Mouse (Mus musculus): ENCODE data around the gene Thap3. TPM values are rescaled to one million over a fixed set of nuclear protein-coding genes. Genes with fewer than 3 reads are reported as not detected.
"Not testable (repeated sequence)": the region's sequence is repeated elsewhere in the genome, so short reads cannot be mapped to it uniquely, and the experiment has no call there.

Gene Thap3
- total RNA-seq (2021), result 10 to 100 TPM; 13.9 to 14.5 TPM
- long read RNA-seq, experiment 1, transcript Thap3-201 (4 exons, 1,124 nt), result major isoform, 15 of 16 reads
- long read RNA-seq, experiment 1, partial matches to known transcripts, result 0 of 16 reads
- long read RNA-seq, experiment 1, other reads (novel, unspliced or antisense), result 1 of 16 reads
- long read RNA-seq, experiment 2, transcript Thap3-201 (4 exons, 1,124 nt), result major isoform, 10 of 10 reads
- long read RNA-seq, experiment 2, partial matches to known transcripts, result 0 of 10 reads
- long read RNA-seq, experiment 2, other reads (novel, unspliced or antisense), result 0 of 10 reads

DNA sequence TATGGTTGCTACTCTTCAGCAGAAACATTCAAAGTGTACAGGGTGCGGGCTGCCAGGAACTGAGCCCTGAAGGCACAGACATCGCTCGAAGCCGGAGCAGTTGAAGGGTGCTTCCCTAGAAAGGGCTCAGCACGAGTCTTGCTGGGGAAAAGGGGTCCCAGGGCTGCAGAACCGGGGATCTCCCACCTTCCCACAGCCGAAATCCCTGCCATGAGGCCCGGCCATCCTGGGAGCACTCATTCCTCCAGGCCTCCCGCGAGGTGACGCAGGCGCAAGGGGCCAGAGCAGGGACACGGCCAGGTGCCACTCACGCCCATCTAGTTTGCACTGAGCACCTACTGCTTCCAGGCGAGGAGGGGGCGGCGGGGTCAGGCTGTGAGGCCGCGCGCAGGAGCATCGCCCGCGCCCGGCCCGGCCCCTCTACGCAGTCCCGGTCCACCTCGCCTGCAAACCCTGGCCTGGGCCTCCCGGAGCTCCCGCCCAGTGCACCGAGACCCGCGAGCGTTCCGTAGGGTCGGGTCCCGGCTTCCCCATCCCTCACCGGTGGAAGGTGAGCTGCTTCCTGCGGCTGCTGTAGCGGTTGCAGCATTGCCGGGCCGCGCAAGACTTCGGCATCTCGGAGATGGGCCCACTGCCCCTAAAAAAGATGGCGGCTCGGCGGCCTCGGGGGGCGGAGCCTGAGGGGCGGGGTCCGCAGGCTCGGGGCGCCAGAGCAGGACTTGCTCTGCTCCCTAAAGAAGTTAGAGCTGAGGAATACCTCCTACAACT, at the start of gene Thap3:
Thap3 (minus strand) TSS at position 656 of the 768 bp plus-strand sequence.
- intact Hi-C loops (cut with DNase I), result loop anchor here (10.0 kb wide), 1 partner anchor 296 kb away; no protein-coding TSS in a partner anchor
- peak; percentile 87 to 92 for DNase-seq

DNA sequence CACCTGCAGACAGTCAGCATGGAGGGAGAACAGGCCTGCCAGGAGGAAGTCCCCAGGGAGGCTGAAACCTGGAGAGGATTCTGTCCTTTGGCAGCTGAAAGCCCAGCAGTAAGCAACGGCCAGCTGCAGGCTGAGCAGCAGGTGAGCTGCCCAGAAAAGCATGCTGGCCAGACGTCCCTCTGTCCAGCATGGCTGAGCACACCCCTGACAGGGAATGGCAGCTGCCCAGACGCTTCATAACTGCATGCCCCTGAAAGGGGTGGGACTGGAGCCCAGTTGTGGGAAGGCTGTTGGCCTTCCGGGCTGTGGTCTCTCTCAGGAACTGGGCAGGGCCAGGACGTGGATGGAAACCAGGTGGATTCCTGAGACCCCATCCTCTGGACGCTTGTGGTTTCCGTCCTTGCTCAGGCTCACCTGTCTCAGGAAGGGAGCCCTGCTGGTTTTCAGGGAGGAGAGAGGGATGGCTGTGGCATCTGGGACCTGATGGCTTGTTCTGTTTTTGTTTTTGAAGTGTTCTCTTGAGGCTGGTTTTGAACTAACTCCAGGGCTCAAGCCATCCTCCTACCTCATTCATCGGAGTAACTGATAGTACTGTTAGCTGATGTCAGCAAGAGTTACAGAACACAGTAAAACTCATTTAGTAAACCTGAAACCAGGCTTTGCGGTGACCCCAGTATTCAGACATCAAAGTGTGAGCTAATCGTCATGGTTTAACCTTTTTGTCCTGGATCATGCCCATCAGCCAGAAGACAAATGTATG, 49.6 kb upstream of the Thap3 start, which contains the start of gene Tas1r1:
Tas1r1 (minus strand) TSS at position 344 of the 760 bp plus-strand sequence.
- intact Hi-C loops (cut with DNase I), result loop anchor here (2.0 kb wide), 1 partner anchor 58 kb away; no protein-coding TSS in a partner anchor
- DNase-seq, result peak in 1 of 2 experiments; percentile 21

GRCm38 (mm10) chr4:152036464-152036863, 47.7 kb upstream of the Thap3 start:
- DNase-seq; intact Hi-C loops (cut with DNase I): not testable (repeated sequence)

- DNase-seq, result no peak
- intact Hi-C loops (cut with DNase I), result no loop called here
These were observed 44.1 kb upstream of the Thap3 start for GRCm38 (mm10) chr4:152032922-152033321.

DNA sequence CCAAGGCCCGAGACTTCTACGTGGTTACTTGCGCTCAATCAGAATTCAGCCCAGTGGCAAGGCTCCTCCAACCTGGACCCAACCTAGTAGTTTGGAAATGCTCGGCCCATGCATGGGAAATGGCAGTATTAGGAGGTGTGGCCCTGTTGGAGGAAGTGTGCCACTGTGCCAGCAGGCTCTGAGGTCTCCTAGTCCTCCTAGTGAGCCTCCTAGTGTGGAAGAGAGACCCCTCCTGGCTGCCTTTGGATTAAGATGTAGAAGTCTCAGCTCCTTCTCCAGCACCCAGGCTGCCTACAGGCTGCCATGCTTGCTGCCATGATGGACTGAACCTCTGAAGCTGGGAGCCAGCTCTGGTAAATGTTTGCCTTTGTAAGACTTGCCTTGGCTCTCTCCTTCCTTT, 41.2 kb upstream of the Thap3 start:
- intact Hi-C loops (cut with DNase I), result no loop called here
- no peak for DNase-seq

GRCm38 (mm10) chr4:152029087-152029486, 40.3 kb upstream of the Thap3 start:
- intact Hi-C loops (cut with DNase I), result no loop called here
- no peak for DNase-seq

DNA sequence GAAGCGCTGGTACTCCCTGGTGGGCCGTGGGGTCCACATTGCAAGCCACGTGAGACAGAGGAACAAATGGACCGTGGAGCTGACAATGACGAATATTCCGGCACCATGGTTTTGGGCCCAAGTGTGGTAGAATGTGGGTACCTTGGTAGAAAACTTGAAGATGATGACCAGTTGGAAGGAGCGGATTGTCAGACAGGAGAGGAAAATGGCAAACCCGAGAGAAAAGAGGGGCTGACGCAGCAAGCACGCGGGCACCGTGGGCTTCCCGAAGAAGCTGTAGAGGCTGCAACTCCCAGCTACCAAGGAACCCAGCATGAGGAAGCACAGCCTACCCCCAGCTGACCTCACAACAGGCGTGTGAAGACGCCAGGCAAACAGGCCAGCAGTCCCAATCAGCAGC, 39.7 kb upstream of the Thap3 start:
- DNase-seq, result no peak
- intact Hi-C loops (cut with DNase I), result no loop called here

GRCm38 (mm10) chr4:152027524-152027923, 38.7 kb upstream of the Thap3 start, which contains the start of gene Zbtb48:
Gene Zbtb48 (minus strand): TSS chr4:152027671.
- DNase-seq, result peak; percentile 95 to 98
- intact Hi-C loops (cut with DNase I), result no loop called here

DNA sequence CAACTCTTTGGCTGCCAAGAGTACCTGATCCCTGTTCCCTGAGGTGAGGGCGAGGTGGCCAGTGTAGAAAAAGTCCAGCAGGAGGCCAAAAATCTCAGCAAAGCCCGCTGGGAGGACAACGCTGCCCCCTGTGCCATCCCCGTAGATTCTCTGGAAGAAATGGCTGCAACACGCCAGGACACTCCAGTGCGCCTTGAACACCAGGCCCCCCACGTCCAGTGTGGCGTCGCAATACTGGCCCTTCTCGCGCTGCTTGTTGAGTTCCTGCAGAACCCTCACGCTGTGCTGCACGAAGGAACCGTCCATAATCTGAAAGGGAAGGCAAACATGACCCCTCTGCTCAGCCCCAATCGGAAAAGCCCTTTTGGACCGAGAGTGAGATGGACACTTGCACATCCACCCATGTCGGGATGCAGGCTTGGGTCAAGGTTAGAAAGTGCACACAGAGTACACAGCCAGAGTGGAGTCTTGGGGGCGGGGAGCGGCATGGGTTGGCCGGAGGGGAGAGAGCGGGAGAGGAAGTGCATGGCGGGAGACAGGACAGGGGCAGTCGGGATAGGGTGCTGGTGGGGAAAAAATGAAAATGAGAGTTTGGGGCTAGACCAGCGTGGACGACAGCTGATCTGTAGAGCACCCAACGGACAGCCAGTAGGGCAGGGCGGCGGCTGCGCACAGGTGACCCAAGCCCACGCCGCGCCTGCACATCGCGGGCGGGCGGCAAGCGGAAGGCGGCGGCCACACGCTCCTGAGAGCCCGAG, 38.1 kb upstream of the Thap3 start:
- intact Hi-C loops (cut with DNase I), result no loop called here
- no peak for DNase-seq

GRCm38 (mm10) chr4:152024525-152024924, 35.7 kb upstream of the Thap3 start:
- intact Hi-C loops (cut with DNase I), result loop anchor here (2.0 kb wide), 1 partner anchor 44 kb away; no protein-coding TSS in a partner anchor

GRCm38 (mm10) chr4:152022506-152022905, 33.7 kb upstream of the Thap3 start:
- no peak for DNase-seq
- intact Hi-C loops (cut with DNase I), result no loop called here

More at GRCm38 (mm10) chr4:152024525-152024924, 35.7 kb upstream of the Thap3 start:
- no peak for DNase-seq

GRCm38 (mm10) chr4:152021568-152022097, 32.8 kb upstream of the Thap3 start:
- intact Hi-C loops (cut with DNase I), result no loop called here
- DNase-seq, result no peak

GRCm38 (mm10) chr4:152020024-152020423, 31.2 kb upstream of the Thap3 start:
- no peak for DNase-seq
- intact Hi-C loops (cut with DNase I), result no loop called here

DNA sequence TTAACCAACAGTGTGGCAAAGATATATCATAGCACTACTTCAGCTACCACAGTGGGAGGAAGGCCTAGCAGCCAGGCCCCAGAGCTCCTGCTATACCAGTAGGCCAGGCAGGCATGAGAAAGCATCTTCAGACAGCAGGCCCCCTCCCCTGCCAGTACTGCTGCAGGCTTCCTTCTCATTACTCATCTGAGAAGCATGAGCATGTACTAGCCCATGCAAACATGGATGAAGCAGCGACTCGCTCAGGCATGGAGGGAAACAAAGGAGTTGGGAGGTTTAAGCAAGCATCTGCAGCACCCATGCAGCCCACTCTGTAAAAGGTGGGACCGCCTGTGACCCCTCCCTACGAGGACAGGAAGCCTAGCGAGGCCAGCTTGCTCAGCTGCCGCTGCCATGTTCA, 30.3 kb upstream of the Thap3 start:
- intact Hi-C loops (cut with DNase I), result no loop called here
- no peak for DNase-seq

DNA sequence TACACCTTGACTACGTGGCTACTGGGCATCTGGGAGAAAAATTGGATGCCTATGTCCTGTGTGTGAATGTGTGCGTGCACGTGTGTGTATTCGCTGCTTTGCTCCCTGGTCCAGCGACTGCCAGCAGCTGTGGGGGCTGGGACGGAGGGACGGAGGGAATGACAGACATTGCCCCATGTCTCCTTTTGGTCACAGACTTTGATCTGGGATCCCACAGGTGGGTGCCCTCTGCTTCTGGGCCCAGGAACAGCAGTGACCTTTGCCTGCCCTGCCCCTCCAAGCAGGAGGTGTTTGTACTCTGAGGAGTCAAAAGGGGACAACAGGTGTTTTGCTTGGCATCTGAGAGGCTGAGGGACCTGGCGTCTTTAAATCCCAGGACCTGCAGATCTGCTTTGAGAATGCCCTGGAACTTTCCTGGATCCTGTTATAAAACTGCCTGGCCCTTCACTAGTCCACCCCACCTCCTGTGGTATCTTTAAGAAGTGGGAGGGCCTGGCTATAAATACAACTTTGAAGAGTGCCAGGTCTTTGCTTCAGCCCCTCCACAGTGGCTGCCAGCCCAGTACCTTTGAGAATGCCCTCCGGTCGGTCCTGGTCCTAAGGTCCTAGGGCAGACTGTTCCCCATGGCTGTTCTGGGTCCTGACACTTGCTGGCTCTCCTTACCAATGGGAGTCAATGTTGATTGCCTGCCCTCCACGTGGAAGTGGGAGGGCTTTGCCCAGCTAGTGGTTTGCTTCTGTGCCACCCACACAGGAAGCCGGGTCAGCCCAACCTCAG, 24.4 kb upstream of the Thap3 start:
- DNase-seq, result peak; percentile 44 to 55

GRCm38 (mm10) chr4:152012109-152012508, 23.3 kb upstream of the Thap3 start:
- no peak for DNase-seq
- intact Hi-C loops (cut with DNase I), result no loop called here

More for the DNA sequence above, 24.4 kb upstream of the Thap3 start:
- intact Hi-C loops (cut with DNase I), result no loop called here

DNA sequence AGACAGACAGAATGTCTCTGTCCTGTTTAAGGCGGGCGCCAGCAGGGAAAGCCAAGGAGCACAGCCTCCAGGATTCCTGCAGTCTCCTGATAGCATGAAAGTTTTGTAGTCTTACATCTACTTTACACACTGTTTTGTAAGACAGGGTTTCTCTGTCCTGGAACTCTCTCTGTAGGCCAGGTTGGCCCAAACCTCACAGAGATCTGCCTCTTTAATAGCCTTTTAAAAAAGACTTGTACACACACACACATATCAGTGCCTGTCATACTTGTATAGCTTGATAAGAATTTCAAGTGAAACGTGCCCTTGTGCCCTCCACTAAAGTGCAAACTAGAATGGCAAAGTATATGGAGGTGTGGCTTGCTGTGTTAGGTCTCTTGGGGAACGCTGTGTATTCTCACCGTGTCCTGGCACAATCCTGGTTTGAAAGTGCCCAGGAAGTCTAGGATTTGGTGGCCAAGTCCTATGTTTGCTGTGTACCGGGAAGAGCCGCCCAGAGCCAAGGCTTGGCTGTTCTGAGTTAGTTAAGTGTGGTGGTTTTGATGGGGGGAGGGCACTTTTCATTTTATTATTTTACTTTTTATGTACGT, 22.5 kb upstream of the Thap3 start:
- DNase-seq, result no peak
- intact Hi-C loops (cut with DNase I), result no loop called here

DNA sequence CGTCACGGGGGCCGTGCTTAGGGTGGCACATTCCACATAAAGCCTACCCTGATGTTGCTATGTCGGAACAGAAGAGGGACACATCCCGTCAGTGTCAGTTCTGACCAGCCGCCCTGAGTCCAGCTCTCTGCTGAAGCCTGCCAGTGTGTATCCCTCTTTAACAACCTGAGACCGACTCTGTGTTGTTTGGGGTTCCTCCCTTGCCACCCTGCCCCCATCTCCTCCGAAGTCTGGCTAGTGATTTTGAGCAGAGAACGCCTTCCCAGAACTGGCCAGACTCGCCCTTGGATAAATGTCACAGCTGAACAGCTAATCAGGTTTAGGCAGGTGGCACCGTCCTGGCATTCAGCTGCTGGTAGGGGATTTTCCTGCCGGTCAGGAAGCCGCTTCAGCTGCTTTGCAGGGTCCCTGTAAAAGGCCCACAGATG, 21.9 kb upstream of the Thap3 start:
- intact Hi-C loops (cut with DNase I), result no loop called here

More for the DNA sequence above, 21.9 kb upstream of the Thap3 start:
- DNase-seq, result peak in 1 of 2 experiments; percentile 41

All from heart, postnatal 14 days (tissue).